Mouse (Mus musculus): ENCODE measurements around the gene Khdc1a. TPM values are rescaled to one million over a fixed set of nuclear protein-coding genes. Genes with fewer than 3 reads are reported as not detected.
"Not testable (repeated sequence)": the region's sequence is repeated elsewhere in the genome, so short reads cannot be mapped to it uniquely, and the experiment has no call there.

The Khdc1a gene
- polyA plus RNA-seq, 1 experiment from 2014 or later = not detected

- H3K4me2 ChIP-seq (replicated peaks; ENCODE audit: low read depth, low read length) = no peak overlapping the region
- ATAC-seq (ENCODE audit: low FRiP score, low TSS enrichment) = no peak
- no peak overlapping the region for H3K9ac ChIP-seq (ENCODE audit: low read depth, low read length)
- H3K9me3 ChIP-seq (ENCODE audit: control insufficient read depth, low read length) = no peaks in the 10 kb centered on the region
- no peak overlapping the region for H3K4me3 ChIP-seq (ENCODE audit: low read length)
- no peaks in the 10 kb centered on the region for H3K36me3 ChIP-seq (ENCODE audit: control insufficient read depth, insufficient read depth, low read length)
- no peaks in the 10 kb centered on the region for H3K4me1 ChIP-seq (ENCODE audit: control insufficient read depth, insufficient read depth, low read length)
- no peak overlapping the region for H3K27ac ChIP-seq (ENCODE audit: low read depth, low read length)
- 75% methylated on average over 4 of the region's 4 CpGs for WGBS
- H3K27me3 ChIP-seq (ENCODE audit: control insufficient read depth, insufficient read depth, low read length) = no peaks in the 10 kb centered on the region
These were observed 5.2 kb upstream of the Khdc1a start for GRCm38 (mm10) chr1:21344253-21344652.

DNA sequence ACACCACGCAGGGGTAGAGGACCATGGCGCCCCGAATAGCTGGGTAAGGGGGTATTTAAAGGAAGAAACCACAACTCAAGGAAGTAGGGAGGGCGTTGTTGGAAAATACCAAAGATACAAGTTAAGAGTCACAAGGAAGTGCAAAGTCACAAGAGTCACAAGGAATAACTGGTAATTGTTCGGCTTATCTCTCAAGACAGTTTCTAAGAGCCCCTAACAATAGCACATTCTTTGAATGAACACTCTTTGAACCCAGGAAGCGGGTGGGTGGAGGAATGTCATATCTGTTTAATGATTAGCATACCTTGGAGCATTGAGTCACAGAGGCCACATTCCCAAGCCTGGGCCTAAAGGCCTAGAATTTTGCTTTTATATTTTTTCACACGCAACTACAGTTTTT, 4.7 kb upstream of the Khdc1a start:
- not testable (repeated sequence) for H3K36me3 ChIP-seq (ENCODE audit: control insufficient read depth, insufficient read depth, low read length); H3K9ac ChIP-seq (ENCODE audit: low read depth, low read length); H3K4me3 ChIP-seq (ENCODE audit: low read length); H3K27me3 ChIP-seq (ENCODE audit: control insufficient read depth, insufficient read depth, low read length); H3K4me1 ChIP-seq (ENCODE audit: control insufficient read depth, insufficient read depth, low read length); H3K4me2 ChIP-seq (replicated peaks; ENCODE audit: low read depth, low read length); ATAC-seq (ENCODE audit: low FRiP score, low TSS enrichment); H3K27ac ChIP-seq (ENCODE audit: low read depth, low read length); H3K9me3 ChIP-seq (ENCODE audit: control insufficient read depth, low read length)
- WGBS = 90% methylated on average over 7 of the region's 7 CpGs

DNA sequence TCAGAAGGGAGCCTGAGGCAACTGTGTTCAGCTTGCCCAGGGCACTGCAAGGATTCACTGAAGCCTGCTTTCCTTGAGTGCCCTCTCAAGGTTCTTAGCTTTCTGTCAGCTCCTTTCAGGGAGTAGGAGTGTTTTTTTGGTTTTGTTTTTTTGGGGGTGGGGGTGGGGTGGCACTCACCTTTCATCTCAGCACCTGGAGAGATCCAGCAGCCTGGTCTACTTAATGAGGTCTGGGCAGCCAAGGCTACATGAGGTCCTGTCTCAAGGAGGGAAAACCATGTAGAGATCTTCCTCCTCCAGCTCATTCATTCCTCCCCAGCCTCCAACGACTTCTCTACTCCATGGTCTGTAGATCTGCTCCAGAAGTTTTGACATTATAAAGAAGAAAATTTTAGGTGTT, 18.6 kb downstream of the Khdc1a start, which contains the start of gene Khdc1c:
Gene Khdc1c, plus strand, starts transcription at position 301 of the 400 bp plus-strand sequence.
- 72% methylated on average over 1 of the region's 1 CpGs for WGBS
- not testable (repeated sequence) for H3K9me3 ChIP-seq (ENCODE audit: control insufficient read depth, low read length); H3K4me3 ChIP-seq (ENCODE audit: low read length); ATAC-seq (ENCODE audit: low FRiP score, low TSS enrichment); H3K36me3 ChIP-seq (ENCODE audit: control insufficient read depth, insufficient read depth, low read length); H3K27me3 ChIP-seq (ENCODE audit: control insufficient read depth, insufficient read depth, low read length); H3K9ac ChIP-seq (ENCODE audit: low read depth, low read length); H3K4me1 ChIP-seq (ENCODE audit: control insufficient read depth, insufficient read depth, low read length); H3K4me2 ChIP-seq (replicated peaks; ENCODE audit: low read depth, low read length); H3K27ac ChIP-seq (ENCODE audit: low read depth, low read length)

DNA sequence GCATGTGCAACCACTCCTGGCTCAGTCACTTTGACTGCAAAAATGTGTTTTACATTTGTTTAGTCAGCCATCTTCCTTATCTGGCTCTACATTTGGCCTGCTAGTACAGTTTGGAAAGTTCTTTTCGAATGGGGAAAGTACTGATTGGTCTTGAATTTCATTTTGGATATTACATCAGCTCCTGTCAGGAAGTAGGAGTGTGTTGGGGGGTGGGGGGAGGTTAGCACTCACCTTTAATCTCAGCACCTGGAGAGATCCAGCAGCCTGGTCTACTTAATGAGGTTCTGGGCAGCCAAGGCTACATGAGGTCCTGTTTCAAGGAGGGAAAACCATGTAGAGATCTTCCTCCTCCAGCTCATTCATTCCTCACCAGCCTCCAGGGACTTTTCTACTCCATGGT, 33.8 kb downstream of the Khdc1a start, which contains the start of gene Khdc1b:
Gene Khdc1b, plus strand, starts transcription at position 301 of the 400 bp plus-strand sequence.
- H3K36me3 ChIP-seq (ENCODE audit: control insufficient read depth, insufficient read depth, low read length) = no peaks in the 10 kb centered on the region
- no peak within 1 kb of the TSS for H3K4me2 ChIP-seq (replicated peaks; ENCODE audit: low read depth, low read length)
- H3K27me3 ChIP-seq (ENCODE audit: control insufficient read depth, insufficient read depth, low read length) = no peaks in the 10 kb centered on the region
- H3K27ac ChIP-seq (ENCODE audit: low read depth, low read length) = no peak within 1 kb of the TSS
- H3K9ac ChIP-seq (ENCODE audit: low read depth, low read length) = no peak within 1 kb of the TSS
- H3K4me1 ChIP-seq (ENCODE audit: control insufficient read depth, insufficient read depth, low read length) = no peaks in the 10 kb centered on the region
- H3K4me3 ChIP-seq (ENCODE audit: low read length) = no peak within 1 kb of the TSS
- no peaks in the 10 kb centered on the region for H3K9me3 ChIP-seq (ENCODE audit: control insufficient read depth, low read length)
- WGBS = 77% methylated on average over 1 of the region's 1 CpGs
- ATAC-seq (ENCODE audit: low FRiP score, low TSS enrichment) = no peak

- no peaks in the 10 kb centered on the region for H3K36me3 ChIP-seq (ENCODE audit: control insufficient read depth, insufficient read depth, low read length)
- no peaks in the 10 kb centered on the region for H3K9me3 ChIP-seq (ENCODE audit: control insufficient read depth, low read length)
- peak; percentile 57; the same call in 1 of the 2 replicates for ATAC-seq (ENCODE audit: low FRiP score, low TSS enrichment)
- H3K9ac ChIP-seq (ENCODE audit: low read depth, low read length) = no peak overlapping the region
- H3K27ac ChIP-seq (ENCODE audit: low read depth, low read length) = no peak overlapping the region
- no peak overlapping the region for H3K4me3 ChIP-seq (ENCODE audit: low read length)
- H3K27me3 ChIP-seq (ENCODE audit: control insufficient read depth, insufficient read depth, low read length) = no peaks in the 10 kb centered on the region
- WGBS = 43% methylated on average over 6 of the region's 6 CpGs
- no peaks in the 10 kb centered on the region for H3K4me1 ChIP-seq (ENCODE audit: control insufficient read depth, insufficient read depth, low read length)
- no peak overlapping the region for H3K4me2 ChIP-seq (replicated peaks; ENCODE audit: low read depth, low read length)
These were observed 41.8 kb downstream of the Khdc1a start for GRCm38 (mm10) chr1:21391138-21391671.

Other genes with a start within 250 kb of the Khdc1a start
- gene Tmem14a, start 131.1 kb upstream of the Khdc1a start, polyA plus RNA-seq (2014; fragmentation: Nextera tagmentation; extraction: Ambion mirVana) = 9.3 and 10.3 TPM in 2 replicates
- 9.3 and 10.7 TPM in 2 replicates for gene Gsta3, start 109.1 kb upstream of the Khdc1a start, polyA plus RNA-seq (2014; fragmentation: Nextera tagmentation; extraction: Ambion mirVana)
- gene Khdc1c, start 18.7 kb downstream of the Khdc1a start, polyA plus RNA-seq (2014; fragmentation: Nextera tagmentation; extraction: Ambion mirVana) = not detected in 2 replicates
- 0.09 TPM in 1 of 2 replicates, not detected in the other for gene Khdc1b, start 33.9 kb downstream of the Khdc1a start, polyA plus RNA-seq (2014; fragmentation: Nextera tagmentation; extraction: Ambion mirVana)

All from kidney, embryonic 14.5 days (tissue).